ENCODE assay signal across 8 mouse cellular contexts in the genomic region with DNA sequence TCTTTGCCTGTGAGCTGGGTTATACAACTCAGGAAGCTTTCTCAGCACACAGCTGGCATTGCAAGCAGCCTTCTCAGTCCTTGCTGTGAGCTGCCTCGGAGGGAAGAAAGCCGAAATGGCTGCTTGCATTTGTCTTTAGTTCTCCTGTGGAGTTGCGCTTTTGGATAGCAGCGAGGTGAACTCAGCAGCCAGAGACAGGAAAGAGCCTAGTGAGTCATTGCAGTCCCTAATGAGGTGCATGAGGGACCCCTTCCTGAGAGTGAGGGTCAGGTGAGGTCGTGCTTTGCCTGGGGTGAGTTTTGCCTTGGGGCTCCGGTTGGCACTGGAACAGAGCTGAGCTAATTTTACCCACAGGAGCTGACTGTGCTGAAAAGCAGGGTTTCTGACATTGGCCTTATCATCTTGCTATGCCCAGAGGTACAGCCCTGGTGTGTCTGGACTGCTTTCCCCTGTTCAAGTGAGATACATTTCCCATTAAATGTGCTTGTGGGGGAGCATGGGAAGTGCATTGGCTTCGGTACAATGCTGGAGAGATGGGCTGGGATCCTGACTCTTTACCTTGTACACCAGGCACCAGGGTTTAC. TPM values are rescaled to one million over a fixed set of nuclear protein-coding genes. Genes with fewer than 3 reads are reported as not detected.
DNase-seq lines count a peak whose midpoint lies in the region; ATAC-seq lines count a peak whose summit lies in the region.

No protein-coding gene starts in this region.

- H3K27ac ChIP-seq in embryonic facial prominence, embryonic 14.5 days (replicated peaks; ENCODE audit: low read depth, low read length), result 0 out of 2 replicates have a peak overlapping the region, but pooled peaks have one; percentile 10
- peak overlapping the region; percentile 35; the same call in 1 of the 2 replicates for H3K27ac ChIP-seq in hindbrain, embryonic 14.5 days
- H3K27ac ChIP-seq in liver, embryonic 16.5 days (ENCODE audit: low read length), result peak overlapping the region; percentile 31

- H3K4me3 ChIP-seq in embryonic facial prominence, embryonic 14.5 days (ENCODE audit: low read depth, low read length), result no peak overlapping the region
- no peak overlapping the region for H3K4me3 ChIP-seq in hindbrain, embryonic 14.5 days (replicated peaks; ENCODE audit: low read length)
- no peak overlapping the region for H3K4me3 ChIP-seq in liver, embryonic 16.5 days (ENCODE audit: low read depth, low read length)

- no peak overlapping the region for H3K9ac ChIP-seq in embryonic facial prominence, embryonic 14.5 days (ENCODE audit: low read depth, low read length)
- no peak overlapping the region for H3K9ac ChIP-seq in hindbrain, embryonic 14.5 days
- no peak overlapping the region for H3K9ac ChIP-seq in liver, embryonic 16.5 days (ENCODE audit: low read depth, low read length)

- no peaks in the 10 kb centered on the region for H3K27me3 ChIP-seq in embryonic facial prominence, embryonic 14.5 days (replicated peaks; ENCODE audit: control insufficient read depth, insufficient read depth, low read length)
- H3K27me3 ChIP-seq in hindbrain, embryonic 14.5 days (ENCODE audit: control insufficient read depth, insufficient read depth, low read length), result no peaks in the 10 kb centered on the region
- H3K27me3 ChIP-seq in liver, embryonic 16.5 days (ENCODE audit: control insufficient read depth, insufficient read depth, low read depth, low read length), result no peaks in the 10 kb centered on the region

- DNase-seq in cerebellum, adult 11-12 months, result peak; percentile 66
- DNase-seq in cerebellum, postnatal 4 days (ENCODE audit: low spot score in 2 of 2), result no peak
- peak; percentile 81 for DNase-seq in Muller cell, postnatal 12 days (ENCODE audit: inconsistent ontology term)
- DNase-seq in embryonic facial prominence, embryonic 14.5 days (ENCODE audit: low spot score), result no peak
- no peak for DNase-seq in hindbrain, embryonic 14.5 days (ENCODE audit: low spot score)
- no peak for DNase-seq in embryo, embryonic 11 days

- no peaks in the 10 kb centered on the region for H3K36me3 ChIP-seq in embryonic facial prominence, embryonic 14.5 days (ENCODE audit: control insufficient read depth, insufficient read depth, low read length)
- no peaks in the 10 kb centered on the region for H3K36me3 ChIP-seq in hindbrain, embryonic 14.5 days (replicated peaks; ENCODE audit: control insufficient read depth, insufficient read depth)
- H3K36me3 ChIP-seq in liver, embryonic 16.5 days (ENCODE audit: control insufficient read depth, insufficient read depth), result no peaks in the 10 kb centered on the region

- H3K4me1 ChIP-seq in embryonic facial prominence, embryonic 14.5 days (ENCODE audit: control insufficient read depth, insufficient read depth, low read length), result peaks cover 18% of the 10 kb centered on the region
- peaks cover 18% of the 10 kb centered on the region for H3K4me1 ChIP-seq in hindbrain, embryonic 14.5 days (replicated peaks; ENCODE audit: control insufficient read depth, insufficient read depth, low read length)
- H3K4me1 ChIP-seq in liver, embryonic 16.5 days (ENCODE audit: control insufficient read depth, low read depth, low read length), result peaks cover 18% of the 10 kb centered on the region

- H3K4me2 ChIP-seq in embryonic facial prominence, embryonic 14.5 days (ENCODE audit: low read depth, low read length), result no peak overlapping the region
- no peak overlapping the region for H3K4me2 ChIP-seq in hindbrain, embryonic 14.5 days (replicated peaks)
- no peak overlapping the region for H3K4me2 ChIP-seq in liver, embryonic 16.5 days (ENCODE audit: low read depth, low read length)

- WGBS in embryonic facial prominence, embryonic 14.5 days, result 32% methylated on average over 7 of the region's 7 CpGs
- 54% methylated on average over 7 of the region's 7 CpGs for WGBS in hindbrain, embryonic 14.5 days
- WGBS in liver, embryonic 16.5 days (ENCODE audit: insufficient replicate concordance), result 44% methylated on average over 7 of the region's 7 CpGs

- ATAC-seq in embryonic facial prominence, embryonic 14.5 days (ENCODE audit: low read depth), result peak; percentile 56; the same call in 1 of the 2 replicates
- peak; percentile 47; the same call in 1 of the 2 replicates for ATAC-seq in hindbrain, embryonic 14.5 days (ENCODE audit: low FRiP score)
- ATAC-seq in liver, embryonic 16.5 days (ENCODE audit: low read depth), result no peak
- ATAC-seq in erythroid progenitor cell, adult 5-6 weeks (replicated peaks; ENCODE audit: low FRiP score, poor library complexity, severe bottlenecking), result no peak

- no peaks in the 10 kb centered on the region for H3K9me3 ChIP-seq in embryonic facial prominence, embryonic 14.5 days (ENCODE audit: control insufficient read depth, low read length)
- no peaks in the 10 kb centered on the region for H3K9me3 ChIP-seq in hindbrain, embryonic 14.5 days (ENCODE audit: control insufficient read depth, low read length)
- no peaks in the 10 kb centered on the region for H3K9me3 ChIP-seq in liver, embryonic 16.5 days (replicated peaks; ENCODE audit: control insufficient read depth, low read length)

RNA-seq across cellular contexts. Expression of gene Lpp, which starts 41.3 kb away (rescaled TPM):
- polyA plus RNA-seq in embryonic facial prominence, embryonic 14.5 days (2014; fragmentation: Nextera tagmentation; extraction: Ambion mirVana), result 42.7 and 43.1 TPM in 2 replicates
- polyA plus RNA-seq in hindbrain, embryonic 14.5 days (2014; fragmentation: Nextera tagmentation; extraction: Ambion mirVana), result 11.0 and 13.0 TPM in 2 replicates
- polyA plus RNA-seq in liver, embryonic 16.5 days (2015; fragmentation: Nextera tagmentation; extraction: Ambion mirVana), result 8.5 and 10.3 TPM in 2 replicates
- total RNA-seq in erythroid progenitor cell, adult 5-6 weeks (2015; ENCODE audit: low replicate concordance), result 2.1 and 2.9 TPM in 2 replicates
- total RNA-seq in erythroid progenitor cell, adult 5-6 weeks (2017; ENCODE audit: low replicate concordance), result 0.76 and 0.77 TPM in 2 replicates

Comparison
In these comparisons a context has a peak if more than half of its experiments do, and no peak if none do; other contexts are left out.
1. DNase-seq: peak in cerebellum, adult 11-12 months (single experiment) and Muller cell, postnatal 12 days (single experiment); none in cerebellum, postnatal 4 days (0 of 2), embryonic facial prominence, embryonic 14.5 days (single experiment), hindbrain, embryonic 14.5 days (single experiment) and embryo, embryonic 11 days (single experiment).
2. ATAC-seq: peak in embryonic facial prominence, embryonic 14.5 days (single experiment) and hindbrain, embryonic 14.5 days (single experiment); none in liver, embryonic 16.5 days (single experiment) and erythroid progenitor cell, adult 5-6 weeks (single experiment).
3. Peak in every context shown above with its lines, with median percentiles within 50 percentile points of each other: H3K27ac ChIP-seq.